Mouse (Mus musculus) liver, adult 2 months (tissue): ENCODE measurements at regions not wholly inside any gene's neighbourhood (a gene's known extent, or its start where the extent isn't known, plus 50 kb on each side); places are given as distances from the start of the nearest gene placed in this dataset.

Source experiments
- DNase-seq: peaks from one replicate; pipeline ENCODE4 v3.0.0-alpha.2; 2011; ENCODE audit warnings: low read depth, low spot score; ENCODE audit errors: extremely low read depth
- H3K27ac ChIP-seq: fragments of 200-500 bp; replicated peaks from 2 replicates; pipeline ENCODE4 v1.5.1; 2012; ENCODE audit warnings: low read depth, mild to moderate bottlenecking, control low read depth, inconsistent platforms, low read length; ENCODE audit not compliant: insufficient read depth
- H3K27me3 ChIP-seq: fragments of 200-500 bp; 2 replicates; pipeline ENCODE4 v1.6.1; 2012; ENCODE audit warnings: mild to moderate bottlenecking, moderate library complexity, low read length, inconsistent platforms; ENCODE audit not compliant: control insufficient read depth, insufficient read depth
- H3K36me3 ChIP-seq: fragments of 200-500 bp; 2 replicates; pipeline ENCODE4 v1.6.1; 2012; ENCODE audit warnings: low read length, inconsistent platforms; ENCODE audit not compliant: control insufficient read depth, insufficient read depth
- H3K4me1 ChIP-seq: fragments of 200-500 bp; 2 replicates; pipeline ENCODE4 v1.6.1; 2011; ENCODE audit warnings: low read length; ENCODE audit not compliant: control insufficient read depth, insufficient read depth
- H3K4me3 ChIP-seq: fragments of 200-500 bp; 2 replicates; pipeline ENCODE4 v1.5.1; 2011; ENCODE audit warnings: low read depth, mild to moderate bottlenecking, control low read depth, low read length, moderate library complexity; ENCODE audit not compliant: insufficient read depth
- H3K79me2 ChIP-seq: fragments of 200-500 bp; 2 replicates; pipeline ENCODE4 v1.6.1; 2012; ENCODE audit warnings: inconsistent platforms, mild to moderate bottlenecking, low read length, moderate library complexity; ENCODE audit not compliant: control insufficient read depth, insufficient read depth
- H3K9ac ChIP-seq: fragments of 200-500 bp; 2 replicates; pipeline ENCODE4 v1.6.1; 2012; ENCODE audit warnings: low read depth, mild to moderate bottlenecking, control low read depth, inconsistent platforms, low read length
- CTCF ChIP-seq: fragments of 200-500 bp; IDR thresholded peaks from 2 replicates; pipeline ENCODE4 v1.5.1; 2011; ENCODE audit warnings: low read depth, low read length, control low read depth
- POLR2A ChIP-seq: fragments of 200-500 bp; IDR thresholded peaks from 2 replicates; pipeline ENCODE4 v1.6.1; 2011; ENCODE audit warnings: low read length, control low read depth; ENCODE audit not compliant: insufficient read depth; ENCODE audit errors: extremely low read depth
- WGBS: fragments of 180-500 bp; shearing (Covaris S2); methylation state at CpG from one replicate; pipeline ENCODE4 v1.1.7; 2018; 5-methylcytosine and 5-hydroxymethylcytosine counted together

GRCm38 (mm10) chr13:90334286-90334685 is 244.9 kb upstream of the Xrcc4 start:
- H3K79me2 ChIP-seq, result no peaks in the 10 kb centered on the region
- H3K36me3 ChIP-seq, result no peaks in the 10 kb centered on the region
- H3K4me1 ChIP-seq, result no peaks in the 10 kb centered on the region
- no peaks in the 10 kb centered on the region for H3K27me3 ChIP-seq
- no peak overlapping the region for H3K4me3 ChIP-seq
- TF ChIP-seq POLR2A (no peak), CTCF (no peak)
- H3K27ac ChIP-seq, result no peak overlapping the region
- H3K9ac ChIP-seq, result no peak overlapping the region
- DNase-seq, result no peak

GRCm38 (mm10) chr13:90325226-90325625 is 235.8 kb upstream of the Xrcc4 start:
- no peak overlapping the region for H3K27ac ChIP-seq
- no peak overlapping the region for H3K9ac ChIP-seq
- no peak overlapping the region for H3K4me3 ChIP-seq
- no peaks in the 10 kb centered on the region for H3K79me2 ChIP-seq
- H3K36me3 ChIP-seq, result no peaks in the 10 kb centered on the region
- H3K27me3 ChIP-seq, result no peaks in the 10 kb centered on the region
- 90% methylated on average over 3 of the region's 3 CpGs for WGBS
- TF ChIP-seq POLR2A (no peak), CTCF (no peak)
- no peaks in the 10 kb centered on the region for H3K4me1 ChIP-seq
- no peak for DNase-seq

GRCm38 (mm10) chr13:90313209-90313978 is 224.0 kb upstream of the Xrcc4 start:
- H3K36me3 ChIP-seq, result no peaks in the 10 kb centered on the region
- H3K4me3 ChIP-seq, result no peak overlapping the region
- H3K9ac ChIP-seq, result no peak overlapping the region
- H3K79me2 ChIP-seq, result no peaks in the 10 kb centered on the region
- H3K27ac ChIP-seq, result no peak overlapping the region
- no peaks in the 10 kb centered on the region for H3K4me1 ChIP-seq
- WGBS, result 90% methylated on average over 9 of the region's 9 CpGs
- H3K27me3 ChIP-seq, result no peaks in the 10 kb centered on the region
- no peak for DNase-seq
- TF ChIP-seq POLR2A (no peak), CTCF (no peak)

- Histone ChIP-seq H3K27ac (no peak overlapping the region), H3K4me3 (no peak overlapping the region), H3K36me3 (no peaks in the 10 kb centered on the region), H3K27me3 (no peaks in the 10 kb centered on the region), H3K9ac (no peak overlapping the region), H3K4me1 (no peaks in the 10 kb centered on the region), H3K79me2 (no peaks in the 10 kb centered on the region)
- TF ChIP-seq POLR2A (no peak), CTCF (no peak)
- no peak for DNase-seq
These were observed 221.1 kb upstream of the Xrcc4 start for GRCm38 (mm10) chr13:90310482-90310881.

- H3K27ac ChIP-seq, result no peak overlapping the region
- 56% methylated on average over 3 of the region's 3 CpGs for WGBS
- H3K79me2 ChIP-seq, result no peaks in the 10 kb centered on the region
- no peaks in the 10 kb centered on the region for H3K27me3 ChIP-seq
- no peak overlapping the region for H3K9ac ChIP-seq
- no peaks in the 10 kb centered on the region for H3K36me3 ChIP-seq
- no peak overlapping the region for H3K4me3 ChIP-seq
- H3K4me1 ChIP-seq, result no peaks in the 10 kb centered on the region
- TF ChIP-seq CTCF, result no peak
- TF ChIP-seq POLR2A, result no peak
- DNase-seq, result no peak
These were observed 211.1 kb upstream of the Xrcc4 start for GRCm38 (mm10) chr13:90300481-90300880.

GRCm38 (mm10) chr13:90294648-90295007 is 205.2 kb upstream of the Xrcc4 start:
- H3K36me3 ChIP-seq, result no peaks in the 10 kb centered on the region
- WGBS, result 82% methylated on average over 5 of the region's 5 CpGs
- H3K4me3 ChIP-seq, result no peak overlapping the region
- TF ChIP-seq CTCF, result no peak
- no peak for TF ChIP-seq POLR2A
- DNase-seq, result no peak
- no peak overlapping the region for H3K27ac ChIP-seq
- no peaks in the 10 kb centered on the region for H3K4me1 ChIP-seq
- no peaks in the 10 kb centered on the region for H3K27me3 ChIP-seq
- H3K9ac ChIP-seq, result no peak overlapping the region
- H3K79me2 ChIP-seq, result no peaks in the 10 kb centered on the region
